Mouse (Mus musculus) cerebellum, adult 18-20 months (tissue): Measurements from ENCODE around the gene Accs.

Source experiments
- DNase-seq, 2 experiments: peaks; one replicate each; pipeline ENCODE4 v3.0.0; 2021

Accs gene

GRCm38 (mm10) chr2:93849505-93850089 lies at the start of gene Accs:
Gene Accs (minus strand): TSS chr2:93849943.
- DNase-seq, result peak; percentile 78 to 80

GRCm38 (mm10) chr2:93891611-93892280 lies 42.0 kb upstream of the Accs start:
- DNase-seq, result peak in 1 of 2 experiments; percentile 16

DNA sequence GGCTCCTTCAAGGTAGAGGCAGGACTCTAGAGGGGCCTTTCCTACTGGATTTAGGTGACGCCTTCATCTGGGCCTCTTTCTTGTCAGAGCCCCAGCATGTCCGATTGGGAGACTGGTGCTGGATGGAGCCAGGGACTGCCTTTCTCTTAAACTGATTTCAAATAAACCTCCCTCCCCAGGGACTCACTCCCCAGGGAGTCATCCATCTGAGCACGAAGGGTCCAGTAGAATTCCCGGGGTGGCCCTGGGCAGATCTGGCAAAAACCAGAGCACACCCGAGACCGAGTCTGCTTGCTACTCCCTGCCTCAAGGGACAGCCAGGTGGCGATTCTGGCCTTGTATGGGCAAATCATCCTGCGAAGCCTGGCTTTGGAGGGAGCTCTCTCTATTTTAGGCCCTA lies 40.4 kb upstream of the Accs start:
- DNase-seq, result no peak

DNA sequence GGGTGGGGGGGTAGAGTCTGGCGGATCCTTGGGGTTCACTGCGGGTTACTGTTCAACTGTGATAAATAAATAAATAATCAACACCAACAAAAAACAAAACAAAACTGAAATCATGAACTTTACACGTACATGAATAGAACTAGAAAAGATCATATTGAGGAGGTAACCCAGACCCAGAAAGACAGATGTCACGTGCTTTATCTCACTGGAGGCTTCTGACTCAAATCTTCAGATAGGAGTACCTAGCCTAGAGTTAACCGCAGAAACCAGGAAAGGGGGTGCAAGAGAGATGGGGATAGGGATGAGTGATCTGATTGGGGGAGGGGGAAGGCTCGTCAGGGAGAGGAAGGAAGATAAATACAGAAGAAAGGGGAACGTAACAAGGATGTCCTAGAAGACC lies 39.3 kb upstream of the Accs start:
- DNase-seq, result no peak

DNA sequence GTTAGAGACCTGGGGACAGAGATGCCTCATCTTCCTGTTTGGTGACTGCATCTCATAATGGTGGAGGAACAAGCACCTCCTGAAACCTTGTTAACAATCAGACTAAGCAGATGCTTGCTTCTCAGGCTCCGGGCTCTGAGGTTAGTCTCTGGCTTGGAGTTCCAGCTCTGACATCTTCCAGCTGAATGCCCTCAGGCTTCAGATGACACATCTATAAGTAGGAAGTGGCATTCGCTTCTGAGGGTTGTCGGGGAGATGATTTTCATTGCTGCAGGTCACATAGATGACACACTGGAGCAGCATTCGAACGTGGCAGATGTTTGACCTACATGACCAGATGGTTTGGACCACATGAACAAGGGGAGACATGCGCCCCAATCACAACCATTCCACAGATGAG lies 38.6 kb upstream of the Accs start:
- no peak for DNase-seq

DNA sequence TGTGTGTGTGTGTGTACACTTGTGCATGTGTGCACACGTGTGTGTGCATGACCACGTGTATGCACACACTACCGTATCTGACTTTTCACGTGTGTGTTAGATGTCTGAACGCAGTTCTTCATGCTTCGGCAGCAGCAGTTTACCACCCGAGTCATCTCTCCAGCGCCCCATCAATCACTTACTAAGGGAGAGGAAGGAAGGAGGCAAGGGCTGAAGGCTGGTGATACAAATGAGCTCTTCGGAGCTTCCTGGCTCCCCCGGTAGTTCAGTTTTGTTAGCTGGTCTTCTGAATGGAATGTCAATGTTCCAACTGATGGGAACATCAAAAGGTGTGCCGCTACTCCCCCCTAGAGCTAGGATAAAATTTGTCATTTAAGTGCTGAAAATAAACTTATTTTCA lies 37.5 kb upstream of the Accs start:
- DNase-seq, result no peak

- DNase-seq, result no peak
Measured at GRCm38 (mm10) chr2:93886013-93886794, 36.5 kb upstream of the Accs start.

GRCm38 (mm10) chr2:93883066-93883465 lies 33.3 kb upstream of the Accs start:
- DNase-seq, result peak in 1 of 2 experiments; percentile 14

DNA sequence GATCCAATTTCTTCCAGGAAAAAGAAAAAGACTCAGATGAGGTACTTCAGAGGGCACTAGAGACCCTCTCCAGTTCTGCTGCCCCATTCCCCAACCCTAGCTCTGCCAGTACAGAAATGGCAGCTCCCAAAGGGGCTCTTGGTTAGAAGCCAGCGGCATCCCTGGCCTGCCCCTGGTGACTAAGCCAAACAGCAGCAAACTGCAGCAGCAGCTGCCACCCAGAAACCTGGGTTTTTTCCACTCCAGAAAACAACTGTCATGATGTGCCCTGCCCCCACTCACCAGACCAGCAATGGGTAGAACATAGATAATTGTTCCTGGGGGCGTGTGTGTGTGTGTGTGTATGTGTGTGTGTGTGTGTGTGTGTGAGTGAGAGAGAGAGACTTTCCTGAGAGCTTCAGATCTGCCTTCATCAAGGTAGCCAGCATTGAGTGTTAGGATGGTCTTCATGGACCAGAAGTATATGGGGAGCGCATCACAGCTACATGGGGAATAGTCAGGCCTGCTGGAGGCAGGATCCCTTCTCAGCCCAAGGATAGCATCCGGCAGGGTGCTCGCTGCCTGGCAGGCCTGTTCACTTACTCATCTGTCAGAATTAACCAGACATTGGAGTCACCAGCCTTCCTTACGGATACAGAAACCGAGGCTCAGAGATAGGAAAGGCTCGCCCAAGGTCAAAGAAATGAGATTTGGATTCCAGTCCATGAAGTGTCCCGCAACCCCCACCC lies 32.1 kb upstream of the Accs start:
- no peak for DNase-seq

- no peak for DNase-seq
Measured at GRCm38 (mm10) chr2:93880981-93881380, 31.2 kb upstream of the Accs start.

DNA sequence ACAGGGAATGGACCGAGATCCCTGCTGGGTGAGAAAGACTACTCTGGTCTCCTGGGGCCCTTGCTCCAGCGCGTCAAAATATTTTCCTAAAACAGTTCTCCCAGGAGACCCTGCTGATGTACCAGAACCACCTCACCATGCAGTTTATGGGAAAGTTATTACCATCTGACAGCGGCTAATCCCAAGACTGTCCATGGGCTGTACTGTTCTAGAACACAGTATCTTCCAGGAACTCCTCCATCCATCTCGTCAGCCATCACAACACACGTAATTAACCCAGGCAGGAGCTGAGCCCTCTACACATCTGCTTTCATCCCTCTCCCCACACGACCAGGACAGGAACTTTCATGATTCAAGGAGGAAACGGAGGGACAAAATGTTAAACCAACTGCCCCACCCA lies 30.7 kb upstream of the Accs start:
- no peak for DNase-seq

GRCm38 (mm10) chr2:93877005-93877404 lies 27.3 kb upstream of the Accs start:
- DNase-seq, result no peak

- no peak for DNase-seq
Measured at GRCm38 (mm10) chr2:93874606-93875005, 24.9 kb upstream of the Accs start.

DNA sequence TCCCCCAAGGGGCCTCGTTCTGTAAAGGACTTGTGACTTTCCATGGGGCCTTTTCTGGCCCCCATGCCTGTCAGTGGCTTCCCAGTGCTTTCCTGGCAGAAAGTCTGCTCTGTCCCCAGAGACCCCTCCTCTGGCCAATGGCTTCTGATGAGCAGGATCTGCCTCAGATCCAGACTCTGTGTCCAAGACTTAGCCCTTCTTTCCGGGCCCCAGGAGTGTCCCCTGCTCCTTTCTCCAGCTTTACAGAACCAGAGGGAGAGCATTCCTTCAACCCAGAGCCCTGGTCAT lies 24.4 kb upstream of the Accs start:
- DNase-seq, result no peak

DNA sequence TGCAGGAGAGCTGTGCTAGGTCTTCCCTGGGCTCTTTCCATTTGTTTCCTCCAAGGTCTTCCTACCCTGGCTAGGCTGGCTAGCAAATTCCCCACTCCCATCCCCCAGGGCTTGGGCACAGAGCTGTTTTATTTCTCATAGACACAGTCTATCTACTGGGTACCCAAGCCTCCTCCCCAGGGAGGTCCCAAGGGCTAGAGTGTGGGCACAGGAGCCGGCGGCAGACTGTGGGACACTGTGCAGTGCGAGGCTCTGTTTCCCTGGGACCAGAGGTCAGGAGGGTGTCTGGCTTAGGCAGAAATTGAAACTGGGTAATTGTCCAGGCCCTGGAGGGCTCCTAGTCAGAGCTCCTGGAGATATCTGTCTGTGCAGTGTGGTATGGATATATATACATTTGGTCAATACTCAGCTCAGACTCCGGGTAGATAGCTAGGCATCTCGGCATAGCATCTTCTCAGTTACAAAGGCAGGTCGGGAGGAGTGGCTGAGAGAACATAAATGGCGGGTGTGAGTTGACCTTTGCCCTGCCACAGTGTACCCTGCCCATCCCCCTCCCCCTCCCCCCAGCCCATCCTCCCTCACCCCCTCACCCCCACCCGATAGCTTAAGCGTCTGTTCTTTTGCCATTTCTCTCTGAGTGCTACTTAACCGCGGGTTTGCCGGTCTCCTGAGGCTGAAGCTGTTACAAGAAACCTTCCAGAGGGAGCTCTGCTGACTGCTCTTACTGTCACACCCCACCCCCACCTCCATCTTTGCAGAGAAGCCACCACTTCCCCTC lies 23.9 kb upstream of the Accs start:
- DNase-seq, result no peak

DNA sequence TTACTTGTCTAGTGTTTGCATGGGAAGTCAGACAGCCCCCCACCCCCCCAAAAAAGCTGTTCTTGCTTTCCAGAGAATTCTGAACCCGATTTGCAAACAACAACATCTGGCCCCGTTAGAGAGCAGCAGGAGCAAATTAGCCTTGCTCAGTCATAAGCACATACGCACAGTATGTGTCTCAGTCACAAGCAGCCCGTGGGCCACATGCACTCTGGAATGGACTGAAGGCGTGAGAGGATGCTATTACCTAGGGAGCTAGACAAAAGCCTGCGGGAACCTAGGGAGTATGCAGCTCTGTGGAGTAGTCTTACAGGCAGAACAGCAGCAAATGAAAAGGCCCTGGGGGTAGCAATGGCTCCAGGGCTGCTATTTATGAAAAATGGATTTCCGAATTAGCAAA lies 22.5 kb upstream of the Accs start:
- DNase-seq, result no peak

DNA sequence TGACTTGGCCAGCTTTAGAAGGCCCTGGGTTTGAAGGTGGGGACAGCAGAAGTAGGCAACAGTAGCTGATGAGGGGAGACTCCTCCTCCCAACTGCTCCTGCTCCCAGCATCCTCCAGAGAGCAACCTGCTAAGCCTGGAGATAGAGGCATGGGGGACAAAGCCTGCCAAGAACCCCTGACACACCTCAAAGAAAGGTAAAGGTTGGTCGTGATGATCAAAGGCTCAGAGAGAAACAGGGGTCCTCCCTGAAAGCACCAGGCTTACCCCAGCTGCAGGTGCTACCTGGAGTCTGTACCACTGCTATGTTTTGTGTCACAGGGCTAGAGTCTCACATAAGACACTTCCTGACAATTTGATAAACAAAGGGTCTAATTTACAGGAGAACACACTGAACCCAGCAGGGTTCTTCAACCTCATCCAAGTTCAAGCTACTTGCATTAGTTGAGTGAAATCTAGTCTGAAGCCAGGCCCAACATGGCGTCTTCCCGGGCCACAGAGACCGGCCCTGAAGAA lies 21.7 kb upstream of the Accs start:
- no peak for DNase-seq

- DNase-seq, result peak; percentile 67 to 77
Measured at GRCm38 (mm10) chr2:93870842-93871241, 21.1 kb upstream of the Accs start.

DNA sequence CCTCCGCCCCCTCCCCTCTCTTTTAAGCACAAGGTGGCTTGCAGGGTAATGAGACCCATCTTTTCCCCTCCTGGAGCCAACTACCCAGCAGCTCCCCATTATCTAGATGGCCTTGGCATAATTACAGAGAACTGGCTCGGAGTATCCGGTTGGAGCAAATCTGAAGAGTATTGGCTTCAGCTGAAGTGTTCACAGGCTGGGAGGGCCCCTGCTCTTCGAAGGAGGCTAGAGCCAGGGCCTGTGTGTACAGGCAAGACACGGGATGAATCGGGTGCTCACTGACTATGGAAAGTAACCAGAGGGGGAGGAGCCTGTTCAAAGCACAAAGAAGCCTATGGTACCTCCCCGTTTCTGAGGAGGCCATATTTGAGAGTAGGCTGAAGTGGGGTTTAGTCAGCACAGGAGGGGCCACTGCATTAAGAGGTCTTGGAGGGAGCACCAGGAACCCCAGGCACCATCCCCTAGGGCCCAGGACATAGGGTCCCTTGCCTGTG lies 19.4 kb upstream of the Accs start, which contains the start of gene Accsl:
Gene Accsl (minus strand): TSS at position 51 of the 494 bp plus-strand sequence.
- DNase-seq, result no peak

DNA sequence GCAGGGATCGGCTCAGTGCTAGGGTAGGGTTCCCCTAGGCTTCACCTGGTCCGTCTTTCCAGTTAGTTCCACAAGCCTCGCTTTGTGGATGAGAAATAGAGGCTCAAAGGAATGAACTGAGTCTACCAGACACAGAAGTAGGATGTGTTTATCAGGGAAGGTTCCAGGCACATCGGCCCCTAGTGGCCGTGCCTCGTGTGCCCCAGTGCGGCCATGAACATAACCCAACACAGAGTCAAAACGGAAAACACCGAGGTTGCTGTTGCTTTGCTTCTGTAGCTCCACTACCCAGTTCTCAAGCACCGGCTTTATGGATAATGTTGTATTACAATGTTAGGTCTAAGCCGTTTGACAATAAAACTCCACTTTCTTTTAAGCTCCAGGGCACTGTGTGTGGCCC lies 18.8 kb upstream of the Accs start:
- no peak for DNase-seq

DNA sequence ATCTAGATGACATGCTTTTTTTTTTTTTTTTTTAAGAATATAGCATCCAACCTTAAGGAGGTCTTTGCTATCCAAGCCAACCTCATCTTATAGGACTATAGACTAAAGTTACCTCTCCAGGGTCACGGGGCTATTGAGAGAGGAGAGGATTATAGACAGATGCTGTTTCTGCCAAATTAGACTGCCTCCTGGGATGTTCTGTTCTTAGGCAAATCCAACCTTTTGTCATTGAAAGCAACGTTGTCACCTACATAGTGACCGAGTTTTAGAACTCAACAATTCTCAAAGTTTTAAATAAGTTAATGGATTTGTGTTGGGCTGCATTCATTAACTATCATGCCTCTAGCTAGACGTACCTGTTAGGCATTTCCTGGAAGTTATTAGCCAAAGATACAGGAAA lies 13.5 kb upstream of the Accs start:
- DNase-seq, result no peak

DNA sequence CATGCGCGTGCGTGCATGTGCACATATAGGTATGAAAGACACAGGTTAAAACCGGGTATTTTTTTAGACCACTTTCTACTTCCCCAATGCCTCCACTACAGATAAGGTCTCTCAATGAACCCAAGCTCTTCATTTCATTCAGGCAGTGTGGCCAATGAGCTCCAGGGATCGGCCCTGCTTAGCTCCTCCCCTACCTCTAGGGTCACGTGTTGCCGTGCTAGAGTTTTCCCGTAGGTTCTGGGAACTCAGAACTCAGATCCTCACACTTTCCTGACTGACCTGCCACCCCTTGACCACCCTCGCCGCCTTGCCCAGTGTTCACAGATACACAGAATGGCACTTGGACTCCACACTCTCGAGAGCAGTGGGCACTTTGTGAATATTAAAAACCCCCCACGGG lies 9.1 kb upstream of the Accs start:
- no peak for DNase-seq
